Mouse (Mus musculus) thymus, postnatal 36 days (tissue): ENCODE measurements around the gene Runx1.

Experiments used
- DNase-seq, 2 experiments: peaks; one replicate each; pipeline ENCODE4 v3.0.0; 2022; ENCODE audit warnings: mixed read lengths in 2 of 2

Gene Runx1

DNA sequence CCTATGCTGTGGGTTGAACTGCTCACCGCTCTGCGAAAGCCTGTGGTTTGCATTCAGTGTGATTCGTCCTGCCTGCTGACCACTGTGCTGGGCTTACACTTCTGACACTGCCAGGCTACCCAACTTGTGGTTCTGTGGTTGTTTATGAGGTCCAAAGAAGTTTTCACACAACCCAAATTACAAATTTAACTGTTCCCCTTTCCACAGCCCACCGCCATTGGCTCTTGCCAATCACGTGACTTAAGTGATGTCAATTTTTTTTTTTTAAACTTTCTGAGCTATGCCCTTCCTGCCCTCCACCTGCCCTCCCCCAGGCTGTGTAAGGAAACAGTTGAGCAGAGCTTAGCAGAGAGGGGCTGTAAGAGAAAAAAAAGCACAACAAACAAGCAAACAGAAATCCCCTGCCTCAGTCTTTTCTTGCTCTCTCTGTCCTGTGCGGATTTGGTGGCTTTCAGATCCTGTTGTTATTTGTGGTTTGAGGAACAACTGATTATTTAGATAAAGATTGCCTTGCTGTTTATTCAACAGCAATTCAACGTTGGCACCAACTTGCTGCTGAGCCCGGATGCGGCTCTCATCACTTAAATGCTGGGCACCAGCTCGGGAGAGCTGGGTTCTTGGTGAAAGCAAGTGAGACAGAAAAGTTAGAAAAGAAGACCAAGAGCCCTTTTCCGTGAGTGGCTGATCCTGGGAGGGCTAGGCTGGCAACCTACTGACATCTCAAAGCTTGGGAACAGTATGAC lies at the start of gene Runx1:
Gene Runx1, minus strand, starts transcription at position 242 of the 743 bp plus-strand sequence.
- DNase-seq = peak; percentile 76 to 87

DNA sequence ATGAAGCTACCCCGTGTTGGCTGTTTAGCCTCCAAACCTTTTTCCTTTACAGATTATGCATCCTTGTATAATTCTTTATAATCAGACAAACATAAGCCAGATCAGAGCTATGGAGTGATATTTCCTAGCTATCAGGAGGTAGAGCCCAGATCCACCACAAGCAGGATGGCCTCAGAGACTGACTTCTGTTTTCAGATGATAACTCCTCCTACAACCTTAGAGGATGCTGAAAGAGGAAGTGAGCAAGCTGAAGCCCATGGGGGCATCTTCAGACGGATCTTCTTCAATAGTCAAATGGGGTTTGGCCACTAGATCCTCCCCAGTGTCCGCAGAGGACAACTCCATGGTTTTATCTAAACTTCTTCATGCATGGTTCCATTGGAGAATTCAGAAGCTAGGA lies 48.1 kb upstream of the Runx1 start:
- DNase-seq = no peak

DNA sequence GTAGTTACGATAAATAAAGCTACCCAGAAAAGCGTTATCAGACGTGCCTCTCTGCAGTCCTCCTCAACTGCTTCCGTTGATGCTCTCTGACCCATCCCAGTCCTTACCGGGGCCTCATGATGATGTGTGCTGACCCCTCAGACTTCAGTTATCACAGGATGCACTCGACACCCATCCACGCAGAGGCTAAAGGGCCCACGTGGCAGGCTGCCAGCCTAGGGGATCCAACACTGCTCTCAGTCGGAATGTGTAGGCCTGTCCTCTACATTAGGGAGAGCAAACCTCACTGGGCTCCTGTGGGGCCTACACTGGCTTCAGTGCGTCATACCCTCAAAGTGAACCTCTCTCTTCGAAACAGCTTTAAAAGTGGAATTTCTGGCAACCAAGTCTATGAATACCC lies 45.8 kb upstream of the Runx1 start:
- DNase-seq = no peak

DNA sequence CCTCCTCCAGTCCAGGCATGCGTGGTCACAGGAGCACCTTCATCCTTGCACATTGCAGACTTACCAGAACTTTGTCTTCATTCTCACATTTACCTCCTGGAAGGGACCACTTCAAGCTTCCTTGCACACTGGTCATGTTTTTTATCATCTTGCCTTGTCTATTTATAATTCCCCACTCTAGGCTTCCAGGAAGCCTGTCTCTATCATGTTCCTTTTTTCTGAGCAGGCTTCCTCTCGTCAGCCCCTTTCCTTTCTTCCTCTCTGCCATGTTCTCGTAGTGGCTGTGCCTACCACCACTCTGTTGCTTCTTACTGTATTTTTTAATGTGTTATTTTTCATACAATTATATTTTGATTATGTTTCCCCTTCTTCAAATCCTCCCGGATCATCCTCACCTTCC lies 42.6 kb upstream of the Runx1 start:
- no peak for DNase-seq

DNA sequence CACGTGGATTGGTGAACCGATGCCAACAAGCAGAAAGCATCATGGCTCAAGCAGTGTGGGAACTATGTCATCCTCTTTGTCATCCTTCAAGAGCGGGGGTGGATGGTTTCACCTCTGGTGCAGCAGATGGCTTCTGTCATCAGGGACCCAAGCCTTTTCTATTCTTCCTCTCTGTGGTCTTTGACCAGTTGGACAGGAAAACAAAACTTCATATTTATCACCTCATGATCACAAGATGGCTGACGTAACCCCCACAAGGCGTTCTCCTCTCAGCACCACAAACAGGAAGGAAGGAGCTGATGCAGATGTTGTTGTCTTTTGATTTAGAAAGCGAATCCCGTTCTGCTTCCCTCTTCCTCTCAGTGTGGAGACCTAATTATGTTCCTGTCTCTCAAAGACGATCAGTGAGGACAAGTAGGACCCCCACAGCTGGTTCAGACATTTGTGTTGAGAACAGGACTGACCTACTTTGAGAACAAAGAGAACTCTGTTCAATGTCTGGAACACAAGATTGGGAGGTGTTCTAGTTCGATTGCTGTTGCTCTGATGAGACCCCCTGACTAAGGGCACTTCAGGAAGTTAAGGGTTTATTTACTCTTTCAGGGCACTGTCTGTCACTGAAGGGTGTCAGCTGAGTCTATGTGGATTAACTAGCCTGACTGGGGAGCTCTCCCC lies 41.4 kb upstream of the Runx1 start:
- DNase-seq = no peak

DNA sequence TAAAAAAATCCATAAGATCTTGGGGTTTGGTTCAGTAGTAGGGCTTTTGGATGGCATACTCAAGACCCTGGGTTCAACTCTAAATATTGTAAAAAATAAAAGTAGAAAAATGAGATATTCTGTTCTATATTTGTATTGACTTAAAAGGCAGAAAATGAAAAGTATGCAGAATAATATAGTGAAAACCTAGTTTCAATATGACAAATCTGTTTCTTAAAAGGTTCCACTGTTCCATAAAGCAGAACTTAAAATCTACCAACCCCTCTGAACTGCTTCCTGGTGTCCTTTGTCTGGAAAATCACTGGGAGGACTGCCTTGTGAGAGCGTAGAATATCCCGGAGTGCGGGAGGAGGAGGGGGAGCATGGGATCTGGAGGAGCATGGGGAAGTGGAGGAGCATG lies 39.4 kb upstream of the Runx1 start:
- DNase-seq = no peak

DNA sequence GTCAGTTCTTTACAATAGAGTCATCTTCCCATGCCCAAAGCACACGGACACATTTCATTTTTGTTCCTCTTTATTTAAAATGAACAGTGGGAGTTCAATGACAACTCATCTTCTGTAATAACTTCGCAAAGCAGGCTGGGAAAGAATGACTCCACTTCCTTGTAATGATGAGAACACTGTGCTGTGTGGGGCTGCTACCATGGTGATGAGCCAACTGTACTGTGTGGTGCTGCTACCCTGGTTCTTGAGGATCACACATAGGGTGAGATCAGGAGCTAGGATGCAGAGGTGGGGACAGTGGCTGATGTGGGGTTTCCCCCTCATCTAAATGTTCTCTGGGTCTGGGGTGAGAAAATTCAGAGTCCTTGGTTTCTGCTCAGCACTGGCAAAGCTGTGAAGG lies 38.2 kb upstream of the Runx1 start:
- no peak for DNase-seq

DNA sequence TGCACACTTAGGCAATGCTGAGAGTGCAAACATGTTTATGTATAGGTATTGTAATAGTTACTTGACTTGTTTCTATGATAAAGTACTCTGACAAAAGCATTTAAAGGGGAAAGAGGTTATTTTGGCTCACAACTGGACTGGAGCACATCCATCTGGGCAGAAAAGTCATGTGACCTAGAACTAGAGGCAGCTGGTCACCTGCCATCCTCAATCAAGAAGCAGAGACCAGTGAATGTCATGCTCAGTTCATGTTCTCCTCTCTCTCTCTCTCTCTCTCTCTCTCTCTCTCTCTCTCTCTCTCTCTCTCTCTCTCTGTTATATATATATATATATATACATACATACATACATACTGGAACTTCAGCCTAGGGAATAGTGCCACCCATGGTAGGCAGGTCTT lies 37.2 kb upstream of the Runx1 start:
- no peak for DNase-seq

DNA sequence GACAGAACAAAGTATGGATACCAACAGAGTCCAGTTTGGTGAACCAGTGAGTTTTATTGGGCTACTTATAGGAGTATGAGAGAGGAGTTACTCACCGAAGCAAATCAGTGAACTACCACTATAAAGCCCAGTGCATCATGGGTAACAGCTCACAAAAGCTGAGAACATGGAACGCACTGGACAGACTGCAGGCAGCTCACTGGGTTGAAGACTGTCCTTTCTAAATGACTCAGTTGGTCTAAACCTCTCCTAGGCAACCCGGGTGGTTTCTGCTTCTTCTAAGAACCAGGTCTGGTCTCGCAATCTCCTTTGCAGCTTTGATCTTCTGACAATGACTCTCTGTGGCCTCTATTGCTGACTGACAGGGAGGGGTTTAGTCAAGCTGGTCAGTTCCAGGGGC lies 36.5 kb upstream of the Runx1 start:
- DNase-seq = no peak

DNA sequence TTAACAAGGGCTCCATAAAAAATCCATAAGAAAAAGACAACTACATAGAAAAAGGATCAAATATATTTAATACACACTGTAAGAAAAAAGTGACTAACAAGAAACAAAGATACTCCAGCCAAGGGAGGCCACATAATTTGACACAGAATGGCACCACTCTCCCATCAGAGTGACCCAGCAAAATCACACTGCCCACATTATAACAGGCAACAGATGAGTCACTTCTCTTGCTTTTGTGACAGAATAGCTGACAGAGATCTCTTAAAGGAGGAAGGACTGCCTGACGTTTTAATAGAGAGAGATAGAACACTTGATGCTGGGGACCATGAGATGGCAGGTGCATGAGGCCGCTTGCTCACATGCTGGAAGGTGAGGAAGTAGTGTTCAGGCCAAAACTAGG lies 35.6 kb upstream of the Runx1 start:
- no peak for DNase-seq

DNA sequence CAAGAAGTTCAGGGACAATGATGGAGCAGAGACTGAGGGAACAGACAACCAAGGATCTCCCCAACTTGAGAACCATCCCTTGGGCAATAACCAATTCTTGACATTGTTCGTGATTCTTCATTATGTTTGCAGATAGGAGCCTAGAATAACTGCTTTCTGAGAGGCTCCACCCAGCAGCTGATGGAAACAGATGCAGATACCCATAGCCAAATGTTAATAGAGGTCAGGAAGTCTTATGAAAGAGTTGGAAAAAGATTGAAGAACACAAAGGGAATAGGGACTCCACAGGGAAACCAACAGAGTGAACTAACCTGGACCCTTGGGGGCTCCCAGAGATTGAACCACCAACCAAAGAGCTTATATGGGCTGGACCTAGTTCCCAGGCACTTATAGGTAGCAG lies 34.7 kb upstream of the Runx1 start:
- DNase-seq = no peak

DNA sequence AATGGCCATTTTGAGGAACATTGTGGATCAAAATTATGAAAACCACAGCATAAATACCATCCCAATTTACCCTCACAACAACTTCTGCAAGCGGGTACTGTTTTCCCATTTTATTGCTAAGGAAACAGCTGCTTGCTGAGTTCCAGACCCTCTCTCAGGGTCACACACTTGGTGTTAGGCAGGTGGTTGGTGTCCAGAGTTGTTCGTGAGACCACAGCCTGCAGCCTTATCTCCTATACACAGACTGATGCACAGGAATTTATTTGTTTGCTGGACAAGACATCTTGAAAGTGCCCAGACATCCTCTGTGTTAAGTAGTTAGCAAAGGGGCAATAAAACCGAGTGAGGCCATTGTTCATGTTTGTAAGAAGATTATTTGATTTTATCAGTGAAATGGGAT lies 30.8 kb upstream of the Runx1 start:
- no peak for DNase-seq

DNA sequence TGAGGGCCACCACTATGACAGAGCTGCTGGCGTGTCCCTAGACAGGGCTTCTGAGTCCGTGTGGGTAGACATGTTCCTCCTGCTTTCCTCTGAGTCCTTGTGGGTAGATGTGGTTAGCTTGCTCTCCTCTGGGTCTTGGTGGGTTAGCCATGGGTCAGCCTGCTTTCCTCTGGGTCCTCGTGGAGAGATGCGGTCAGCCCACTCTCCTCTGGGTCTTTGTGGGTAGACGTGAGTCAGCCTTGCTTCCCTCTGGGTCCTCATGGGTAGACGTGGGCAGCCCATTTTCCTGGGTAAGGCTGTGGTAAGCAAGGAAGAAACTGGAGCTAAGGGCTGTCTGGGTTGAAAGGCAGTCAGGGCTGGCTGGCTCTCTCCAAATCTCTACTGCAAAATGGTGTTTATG lies 26.3 kb upstream of the Runx1 start:
- DNase-seq = no peak

DNA sequence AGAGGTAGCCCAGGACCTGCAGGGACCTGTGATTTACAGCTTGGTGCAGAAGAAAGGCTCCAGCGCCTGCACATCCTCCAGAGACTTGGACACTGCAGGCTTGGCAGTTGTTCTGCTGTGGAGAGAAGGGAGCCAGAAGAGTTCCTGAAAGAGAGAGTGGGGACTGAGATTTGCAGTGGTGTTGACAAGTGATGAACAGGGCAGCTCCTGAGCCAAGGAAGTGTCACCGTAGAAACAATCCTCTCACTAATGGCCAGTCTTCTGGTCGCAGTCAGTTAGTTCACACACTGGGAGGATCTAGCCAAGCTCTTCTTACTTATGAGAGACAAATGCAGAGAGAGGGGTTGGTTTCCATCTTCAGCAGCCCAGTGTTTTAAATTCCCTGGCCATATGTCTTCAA lies 24.5 kb upstream of the Runx1 start:
- DNase-seq = no peak

DNA sequence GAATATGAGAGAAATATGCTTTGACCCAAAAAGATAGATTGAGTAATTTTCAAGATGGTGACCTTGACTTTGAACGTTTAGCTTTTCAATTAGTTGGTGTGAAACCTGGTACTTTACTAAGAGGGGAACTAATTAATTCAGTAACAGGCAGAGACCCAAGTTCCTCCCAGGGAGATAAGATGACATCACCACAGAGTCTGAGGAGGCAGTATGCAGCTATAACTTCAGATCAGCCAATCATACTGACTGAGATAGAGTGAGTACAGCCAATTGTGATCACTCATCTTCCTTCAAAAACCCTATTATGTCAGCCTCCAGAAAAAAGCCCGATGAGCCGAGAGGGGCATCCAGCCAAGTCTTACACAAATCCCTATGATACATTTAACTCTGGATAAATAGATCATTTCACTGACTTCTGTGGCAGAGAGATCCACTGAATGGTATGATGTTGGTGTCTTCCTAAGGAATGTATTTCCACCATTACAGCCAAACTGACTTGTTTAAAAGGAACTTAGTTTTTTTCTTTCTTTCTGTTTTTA lies 21.9 kb upstream of the Runx1 start:
- DNase-seq = no peak

DNA sequence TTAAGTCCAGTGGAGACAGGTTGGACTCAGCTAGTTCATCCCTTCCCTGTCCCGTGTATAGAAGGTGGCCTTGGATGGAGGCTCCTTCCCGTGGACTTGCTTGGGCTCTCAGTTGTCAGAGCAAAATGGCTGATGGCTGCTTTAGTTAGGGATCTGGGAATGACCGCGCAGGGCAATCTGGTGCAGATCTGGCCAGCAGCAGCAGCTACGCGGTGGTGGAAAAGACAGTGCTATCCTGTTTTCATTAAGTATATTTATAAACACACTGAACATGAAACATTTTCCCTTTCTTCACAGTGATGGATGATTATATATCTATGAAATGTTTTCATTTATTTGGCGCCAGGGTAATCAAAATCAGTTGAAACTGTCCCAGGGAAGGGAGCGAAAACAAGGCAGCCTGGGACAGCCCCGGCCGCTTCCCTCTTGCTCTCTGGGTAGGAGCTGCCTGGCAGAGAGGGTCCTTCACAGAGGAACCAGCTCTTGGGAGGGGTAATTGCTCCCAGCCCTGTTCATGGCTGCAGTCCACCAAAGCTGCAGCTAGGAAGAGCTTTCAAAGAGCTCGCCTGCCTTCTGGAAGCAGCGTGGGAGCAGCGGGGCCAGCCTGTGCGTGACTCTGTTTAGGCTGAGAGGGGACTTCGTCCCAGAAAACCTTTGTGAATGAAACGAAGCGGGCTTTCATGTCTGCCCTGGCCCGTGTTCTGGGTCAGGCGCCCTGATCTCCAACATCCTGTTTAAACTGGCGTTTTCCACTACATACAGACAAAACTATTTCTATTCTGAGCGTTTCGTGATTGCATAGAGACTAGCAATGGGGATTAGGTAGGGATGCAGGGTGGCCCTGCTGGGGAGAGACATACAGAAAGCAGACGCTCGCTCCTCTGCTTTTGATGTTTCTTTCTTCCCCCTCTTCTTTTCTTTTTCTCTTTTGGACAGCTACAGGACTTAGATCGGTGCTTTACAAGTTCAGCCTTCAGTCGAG lies 19.6 kb upstream of the Runx1 start:
- no peak for DNase-seq

DNA sequence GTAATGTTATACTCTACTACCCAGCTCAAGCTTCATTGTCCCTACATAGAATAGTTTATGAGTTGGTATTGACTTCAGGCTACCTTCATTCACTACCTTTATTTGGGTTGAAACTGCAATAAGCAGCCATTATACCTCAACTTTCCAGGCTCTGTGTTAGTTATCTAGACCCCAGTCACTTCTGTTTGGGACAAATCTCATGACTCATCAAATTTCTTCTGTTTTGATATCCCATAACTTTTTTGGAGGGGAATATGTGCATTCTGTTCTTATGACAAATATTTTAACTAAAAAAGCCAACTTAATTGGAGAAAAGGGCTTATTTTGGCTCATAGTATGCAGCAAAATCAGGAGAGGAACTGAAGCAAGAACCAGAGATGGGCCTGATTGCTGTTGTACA lies 12.8 kb upstream of the Runx1 start:
- DNase-seq = no peak

DNA sequence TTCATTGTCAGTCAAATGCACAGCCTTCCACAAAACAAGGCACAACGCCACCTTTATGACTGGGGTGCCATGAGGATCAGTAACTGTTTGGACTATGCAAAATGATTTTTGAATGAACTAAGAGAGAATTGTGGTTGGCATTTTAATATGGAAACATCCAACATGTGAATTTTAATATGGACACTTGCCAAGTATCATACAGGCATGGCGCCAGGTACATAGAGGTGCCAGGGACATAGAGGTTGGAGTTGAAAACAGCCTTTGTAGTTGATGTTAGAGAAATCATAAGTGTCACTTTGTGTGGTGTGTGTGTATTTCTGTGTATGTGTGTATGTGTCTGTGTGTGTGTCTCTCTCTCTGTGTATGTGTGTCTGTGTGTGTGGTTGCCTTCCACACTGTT lies 5.4 kb upstream of the Runx1 start:
- DNase-seq = no peak

DNA sequence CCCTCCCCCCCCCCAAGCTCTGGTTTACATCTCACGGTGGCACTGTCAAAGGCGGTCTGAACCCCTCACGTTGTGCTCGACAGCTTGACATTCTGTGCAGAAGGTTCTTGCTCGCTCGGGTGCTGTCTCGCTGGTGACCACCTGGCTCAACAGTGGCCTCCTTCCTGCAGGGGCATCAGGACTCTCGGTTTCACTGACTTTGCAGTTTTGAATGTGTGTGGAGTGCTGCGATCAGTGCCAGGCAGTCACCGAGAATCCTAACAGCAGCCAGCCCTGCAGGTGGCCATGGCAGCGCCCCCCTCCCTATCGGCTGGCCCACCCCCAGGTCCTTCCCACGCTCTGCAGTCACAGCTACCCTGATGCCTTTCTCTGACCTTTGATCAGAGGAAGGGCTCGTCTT lies 4.5 kb upstream of the Runx1 start:
- no peak for DNase-seq

DNA sequence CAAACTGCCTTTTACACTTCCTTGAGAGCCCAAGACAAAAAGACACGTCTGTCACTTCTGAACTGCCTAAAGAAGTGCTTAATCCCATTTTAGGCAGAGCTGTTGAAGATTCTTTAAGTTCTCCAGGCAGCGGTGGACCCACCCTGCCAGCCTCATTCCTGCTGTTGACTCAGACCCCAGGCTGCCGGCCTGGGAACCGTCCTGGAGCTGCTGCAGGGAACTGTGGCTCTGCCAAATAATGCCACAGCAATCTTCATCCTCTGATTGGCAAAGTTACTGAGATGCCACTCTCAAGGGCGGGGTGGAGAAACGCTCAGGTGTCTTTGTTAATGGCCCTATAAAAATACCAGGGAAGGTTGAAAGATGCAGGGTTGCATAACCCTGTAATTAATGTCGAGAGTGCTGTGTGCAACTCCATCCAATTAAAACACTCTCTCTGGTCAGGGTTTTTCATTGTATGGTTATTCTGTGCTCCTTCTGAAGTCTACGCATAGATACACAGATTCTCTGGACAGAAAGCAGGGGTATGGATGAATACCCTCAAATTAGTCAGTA lies 2.4 kb upstream of the Runx1 start:
- no peak for DNase-seq

DNA sequence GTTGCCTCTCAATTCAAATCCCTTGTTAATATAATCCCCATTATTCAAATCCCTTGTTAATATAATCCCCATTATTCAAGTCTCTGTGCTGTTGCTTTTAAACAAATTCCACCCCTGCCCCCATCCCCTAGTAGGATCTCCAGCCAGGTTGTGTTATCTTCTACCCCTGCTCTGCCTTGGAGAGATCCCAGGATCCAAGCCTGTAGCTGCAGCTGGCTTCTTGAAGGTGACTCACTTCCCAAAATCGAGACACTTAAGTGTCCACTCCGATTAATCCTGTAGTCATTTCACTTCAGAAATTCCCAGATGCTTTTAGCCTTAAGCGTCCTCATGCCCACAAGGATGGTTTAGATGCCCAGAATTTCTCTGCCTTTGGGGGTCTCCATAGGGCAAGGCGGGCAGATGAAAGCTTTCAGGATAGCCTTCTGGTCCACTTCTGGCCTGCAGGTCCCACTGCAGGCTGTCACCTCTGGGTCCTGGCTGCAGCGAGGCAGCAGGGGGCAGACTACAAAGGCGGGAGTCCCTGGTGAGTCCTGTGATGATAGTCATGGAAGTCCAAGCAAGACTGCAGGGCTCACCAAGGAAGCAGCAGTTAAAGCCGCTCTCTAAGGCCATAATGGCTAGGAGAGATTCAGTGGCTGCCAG lies 1.8 kb upstream of the Runx1 start:
- DNase-seq = peak; percentile 69 to 72

DNA sequence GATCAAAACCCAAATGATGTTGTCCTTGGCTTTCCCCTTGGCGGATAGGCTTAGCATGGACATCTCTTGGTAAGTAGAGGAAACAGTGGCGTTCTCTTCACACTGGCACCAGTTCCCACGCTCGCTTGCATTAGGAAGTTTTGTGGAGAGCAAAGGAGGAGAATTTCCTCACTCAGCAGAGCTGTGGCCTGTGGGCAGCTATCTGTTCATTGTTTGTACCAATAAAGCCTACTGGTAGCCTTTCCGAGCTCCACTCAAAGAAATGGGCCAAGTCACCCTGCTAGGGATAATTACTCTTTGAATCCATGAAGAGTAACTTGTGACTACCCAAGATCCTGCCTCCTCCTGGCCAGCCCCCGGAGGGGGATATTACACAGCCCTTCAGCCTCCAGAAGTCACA lies 734 bp upstream of the Runx1 start:
- DNase-seq = peak in 1 of 2 experiments; percentile 21
